Mouse (Mus musculus) ES-E14 (cell line): ENCODE data around the gene Dnmt3a.

Experiments
- CHD2 ChIP-seq: IDR thresholded peaks from 2 replicates; pipeline ENCODE4 v1.6.1; 2014; ENCODE audit warnings: mild to moderate bottlenecking, low read depth, low read length, inconsistent platforms
- HCFC1 ChIP-seq: IDR thresholded peaks from 2 replicates; pipeline ENCODE4 v1.6.1; 2012; ENCODE audit warnings: low read length, inconsistent platforms, borderline replicate concordance; ENCODE audit not compliant: insufficient read depth
- MAFK ChIP-seq: IDR thresholded peaks from 2 replicates; pipeline ENCODE4 v1.6.1; 2014; ENCODE audit warnings: mild to moderate bottlenecking, low read depth, low read length, inconsistent platforms; ENCODE audit not compliant: insufficient read depth
- ZC3H11A ChIP-seq: IDR thresholded peaks from 2 replicates; pipeline ENCODE4 v1.6.1; 2012; ENCODE audit warnings: low read depth, mild to moderate bottlenecking, inconsistent platforms, low read length, borderline replicate concordance
- ZNF384 ChIP-seq: IDR thresholded peaks from 2 replicates; pipeline ENCODE4 v1.6.1; 2012; ENCODE audit warnings: low read depth, low read length, inconsistent platforms

GRCm38 (mm10) chr12:3761591-3762295 is 44.1 kb upstream of the Dnmt3a start:
- TF ChIP-seq HCFC1 (no peak), MAFK (no peak), ZC3H11A (no peak), CHD2 (no peak), ZNF384 (no peak)
